Mouse (Mus musculus): ENCODE measurements around the gene Marveld1. TPM values are rescaled to one million over a fixed set of nuclear protein-coding genes. Genes with fewer than 3 reads are reported as not detected.

The Marveld1 gene
- polyA plus RNA-seq (2016; fragmentation: Nextera tagmentation; extraction: Ambion mirVana): 4.2 and 4.8 TPM in 2 replicates

DNA sequence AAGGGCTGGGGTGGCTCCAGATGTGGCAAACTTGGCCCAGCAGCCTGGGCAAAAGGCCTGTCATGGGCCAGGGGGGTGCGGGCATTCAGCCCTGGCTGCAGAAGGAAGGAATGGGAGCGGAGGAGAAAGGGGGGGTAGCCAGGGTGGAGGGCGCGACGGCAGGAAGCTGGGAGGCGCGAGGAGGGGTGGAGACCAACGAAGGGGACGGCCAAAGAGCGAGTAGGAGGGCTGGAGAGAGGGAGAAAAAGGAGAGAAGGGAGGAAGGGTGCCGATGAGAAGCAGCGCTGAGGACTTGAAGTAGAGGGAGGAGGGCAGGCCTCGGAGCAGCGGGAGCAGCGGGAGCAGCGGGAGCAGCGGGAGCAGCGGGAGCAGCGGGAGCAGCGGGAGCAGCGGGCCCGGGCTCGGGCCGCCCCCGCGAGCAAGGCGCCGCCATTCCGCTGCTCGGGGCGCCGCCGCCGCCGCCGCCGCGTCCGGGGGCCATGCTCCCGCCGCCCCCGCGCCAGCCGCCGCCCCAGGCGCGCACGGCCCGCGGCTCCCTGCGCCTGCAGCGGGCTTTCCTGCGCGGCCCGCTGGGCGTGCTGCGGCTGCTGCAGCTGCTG is at the start of gene Marveld1:
Gene Marveld1, plus strand, starts transcription at position 231 of the 599 bp plus-strand sequence.
- peak; percentile 53; the same call in 1 of the 2 replicates for ATAC-seq (ENCODE audit: low FRiP score, low read depth)
- Histone ChIP-seq H3K9ac (replicated peaks) (peak within 1 kb of the TSS; percentile 69), H3K27me3 (peaks cover 46% of the 10 kb centered on the region), H3K4me1 (peaks cover 13% of the 10 kb centered on the region; the same call in 1 of the 2 replicates), H3K9me3 (no peaks in the 10 kb centered on the region), H3K4me2 (replicated peaks) (peak within 1 kb of the TSS; percentile 65), H3K36me3 (no peaks in the 10 kb centered on the region), H3K4me3 (peak within 1 kb of the TSS; percentile 56), H3K27ac (replicated peaks) (no peak within 1 kb of the TSS)
- 1% methylated on average over 19 of the region's 57 CpGs for WGBS

- H3K27me3 ChIP-seq: no peaks in the 10 kb centered on the region
- H3K9me3 ChIP-seq: no peaks in the 10 kb centered on the region
- H3K4me2 ChIP-seq (replicated peaks): no peak overlapping the region
- H3K36me3 ChIP-seq: peaks cover 41% of the 10 kb centered on the region
- no peak for ATAC-seq (ENCODE audit: low FRiP score, low read depth)
- H3K4me1 ChIP-seq: no peaks in the 10 kb centered on the region
- no peak overlapping the region for H3K9ac ChIP-seq (replicated peaks)
- 95% methylated on average over 3 of the region's 3 CpGs for WGBS
- no peak overlapping the region for H3K4me3 ChIP-seq
- no peak overlapping the region for H3K27ac ChIP-seq (replicated peaks)
Measured at GRCm38 (mm10) chr19:42099406-42099805, 47.8 kb upstream of the Marveld1 start.

DNA sequence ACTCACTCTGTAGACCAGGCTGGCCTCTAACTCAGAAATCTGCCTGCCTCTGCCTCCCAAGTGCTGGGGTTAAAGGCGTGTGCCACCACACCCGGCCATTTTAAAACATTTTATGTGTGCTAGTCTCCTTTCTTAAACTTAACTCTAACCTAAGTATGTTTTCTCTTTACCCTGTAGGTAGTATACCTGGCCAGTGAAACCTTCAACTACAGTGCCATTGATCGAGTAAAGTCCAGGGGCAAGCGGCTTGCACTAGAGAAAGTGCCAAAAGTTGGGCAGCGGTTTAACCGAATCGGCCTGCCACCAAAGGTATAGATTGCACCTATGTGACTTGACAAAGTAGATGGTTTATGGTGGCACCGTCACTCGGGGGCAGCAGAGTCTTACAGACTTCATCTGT is 42.5 kb upstream of the Marveld1 start:
- H3K9ac ChIP-seq (replicated peaks): no peak overlapping the region
- no peak for ATAC-seq (ENCODE audit: low FRiP score, low read depth)
- no peak overlapping the region for H3K27ac ChIP-seq (replicated peaks)
- H3K4me1 ChIP-seq: no peaks in the 10 kb centered on the region
- no peak overlapping the region for H3K4me3 ChIP-seq
- H3K27me3 ChIP-seq: no peaks in the 10 kb centered on the region
- no peaks in the 10 kb centered on the region for H3K9me3 ChIP-seq
- 93% methylated on average over 9 of the region's 9 CpGs for WGBS
- peaks cover 64% of the 10 kb centered on the region for H3K36me3 ChIP-seq
- H3K4me2 ChIP-seq (replicated peaks): no peak overlapping the region

DNA sequence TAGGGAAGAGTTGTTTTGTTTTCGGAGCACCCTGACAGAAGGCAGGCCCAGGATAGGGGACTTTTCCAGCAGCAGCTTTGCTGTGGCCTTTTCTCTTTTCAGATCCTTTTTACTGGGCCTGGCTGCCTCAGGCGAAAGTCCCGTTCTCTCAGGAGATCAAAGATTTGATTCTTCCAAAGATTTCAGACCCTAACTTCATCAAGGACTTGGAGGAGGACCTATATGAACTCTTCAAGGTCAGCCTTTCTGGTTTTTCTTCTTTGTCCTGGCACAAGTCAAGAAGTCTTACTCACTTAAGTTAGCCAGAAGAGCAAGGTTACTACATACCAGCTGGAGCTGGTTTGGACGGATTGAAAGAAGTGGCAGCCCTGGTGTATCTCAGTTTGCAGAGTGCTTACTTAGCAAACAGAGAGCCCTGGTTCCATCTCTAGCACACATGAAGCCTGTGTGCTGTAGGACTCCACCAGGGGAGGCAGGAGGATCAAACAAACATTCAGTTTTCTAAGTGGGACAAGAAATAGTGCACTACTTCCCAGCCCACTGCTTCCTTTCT is 31.3 kb upstream of the Marveld1 start:
- no peak overlapping the region for H3K4me3 ChIP-seq
- WGBS: 91% methylated on average over 4 of the region's 4 CpGs
- no peak for ATAC-seq (ENCODE audit: low FRiP score, low read depth)
- H3K27ac ChIP-seq (replicated peaks): no peak overlapping the region
- no peaks in the 10 kb centered on the region for H3K4me1 ChIP-seq
- no peak overlapping the region for H3K9ac ChIP-seq (replicated peaks)
- no peaks in the 10 kb centered on the region for H3K9me3 ChIP-seq
- H3K27me3 ChIP-seq: no peaks in the 10 kb centered on the region
- no peak overlapping the region for H3K4me2 ChIP-seq (replicated peaks)
- H3K36me3 ChIP-seq: peaks cover 73% of the 10 kb centered on the region

DNA sequence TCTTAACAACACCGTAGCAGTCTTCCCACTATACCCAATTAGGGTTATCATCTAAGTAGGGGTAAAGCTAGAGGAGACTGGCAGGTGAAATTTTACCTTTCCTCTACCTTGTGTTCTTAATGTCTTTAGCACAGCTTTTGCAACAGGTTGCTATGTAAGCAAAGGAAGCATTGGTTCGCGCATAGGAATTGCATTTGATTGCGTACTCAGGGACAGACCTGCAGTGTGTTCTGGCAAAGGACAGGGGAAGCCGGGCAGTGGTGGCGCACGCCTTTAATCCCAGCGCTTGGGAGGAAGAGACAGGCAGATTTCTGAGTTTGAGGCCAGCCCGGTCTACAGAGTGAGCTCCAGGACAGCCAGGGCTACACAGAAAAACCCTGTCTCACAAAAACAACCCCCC is 29.1 kb upstream of the Marveld1 start:
- no peak overlapping the region for H3K9ac ChIP-seq (replicated peaks)
- ATAC-seq (ENCODE audit: low FRiP score, low read depth): no peak
- H3K36me3 ChIP-seq: peaks cover 84% of the 10 kb centered on the region
- WGBS: 96% methylated on average over 9 of the region's 9 CpGs
- no peak overlapping the region for H3K4me2 ChIP-seq (replicated peaks)
- H3K4me3 ChIP-seq: no peak overlapping the region
- H3K27me3 ChIP-seq: no peaks in the 10 kb centered on the region
- H3K4me1 ChIP-seq: no peaks in the 10 kb centered on the region
- H3K9me3 ChIP-seq: no peaks in the 10 kb centered on the region
- no peak overlapping the region for H3K27ac ChIP-seq (replicated peaks)

DNA sequence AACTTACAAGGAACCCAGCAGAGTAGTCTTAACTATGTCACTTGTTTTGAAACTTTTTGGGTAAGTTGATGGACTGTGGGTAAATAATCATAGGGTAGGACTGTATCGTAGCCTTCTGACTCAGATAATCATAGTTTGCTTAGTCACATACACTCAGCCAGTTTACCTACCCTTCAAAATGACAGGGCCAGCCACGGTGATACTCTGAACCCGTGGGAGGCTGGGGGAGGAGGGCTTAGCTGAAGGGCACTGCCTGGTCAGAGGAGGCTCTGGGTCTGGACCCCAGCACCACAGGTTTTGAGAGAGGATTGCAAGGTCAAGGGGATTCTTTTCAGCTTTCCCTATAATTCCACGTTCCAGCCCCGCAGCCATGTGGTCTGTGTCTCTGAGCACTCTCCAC is 28.6 kb upstream of the Marveld1 start:
- no peak overlapping the region for H3K4me3 ChIP-seq
- H3K9me3 ChIP-seq: no peaks in the 10 kb centered on the region
- no peak for ATAC-seq (ENCODE audit: low FRiP score, low read depth)
- no peaks in the 10 kb centered on the region for H3K27me3 ChIP-seq
- no peak overlapping the region for H3K9ac ChIP-seq (replicated peaks)
- WGBS: 90% methylated on average over 5 of the region's 5 CpGs
- no peak overlapping the region for H3K4me2 ChIP-seq (replicated peaks)
- H3K4me1 ChIP-seq: no peaks in the 10 kb centered on the region
- H3K36me3 ChIP-seq: peaks cover 79% of the 10 kb centered on the region
- H3K27ac ChIP-seq (replicated peaks): no peak overlapping the region

DNA sequence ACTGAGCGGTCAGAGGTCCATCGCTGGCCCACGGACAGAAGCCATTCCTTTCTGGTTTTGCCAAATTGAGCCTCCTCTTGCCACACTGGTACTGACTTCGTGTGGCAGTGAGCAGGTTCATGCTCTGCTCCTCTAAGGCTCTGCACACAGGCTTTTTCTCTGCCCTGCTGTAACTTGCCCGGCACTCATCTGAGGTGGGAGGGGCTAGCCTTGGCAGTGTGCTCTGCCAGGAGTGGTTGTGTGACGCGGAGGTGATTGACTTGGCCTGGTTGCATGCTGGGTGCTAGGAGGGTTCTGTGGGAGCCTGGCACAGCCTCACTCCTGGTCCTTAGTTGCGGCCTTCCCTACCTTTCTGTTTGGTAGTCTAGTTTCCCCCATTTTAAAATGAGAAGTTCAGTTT is 26.7 kb upstream of the Marveld1 start:
- no peaks in the 10 kb centered on the region for H3K27me3 ChIP-seq
- no peak overlapping the region for H3K4me2 ChIP-seq (replicated peaks)
- H3K27ac ChIP-seq (replicated peaks): no peak overlapping the region
- ATAC-seq (ENCODE audit: low FRiP score, low read depth): no peak
- no peaks in the 10 kb centered on the region for H3K4me1 ChIP-seq
- H3K36me3 ChIP-seq: peaks cover 64% of the 10 kb centered on the region
- no peak overlapping the region for H3K4me3 ChIP-seq
- H3K9ac ChIP-seq (replicated peaks): no peak overlapping the region
- no peaks in the 10 kb centered on the region for H3K9me3 ChIP-seq
- 93% methylated on average over 8 of the region's 8 CpGs for WGBS

- Histone ChIP-seq H3K36me3 (peaks cover 26% of the 10 kb centered on the region), H3K27ac (replicated peaks) (no peak overlapping the region), H3K9ac (replicated peaks) (no peak overlapping the region), H3K9me3 (no peaks in the 10 kb centered on the region), H3K4me3 (no peak overlapping the region), H3K27me3 (peaks cover 18% of the 10 kb centered on the region; the same call in 1 of the 2 replicates), H3K4me2 (replicated peaks) (no peak overlapping the region), H3K4me1 (peaks cover 15% of the 10 kb centered on the region)
- WGBS: 85% methylated on average over 13 of the region's 13 CpGs
- ATAC-seq (ENCODE audit: low FRiP score, low read depth): no peak
Measured at GRCm38 (mm10) chr19:42124684-42125083, 22.5 kb upstream of the Marveld1 start.

DNA sequence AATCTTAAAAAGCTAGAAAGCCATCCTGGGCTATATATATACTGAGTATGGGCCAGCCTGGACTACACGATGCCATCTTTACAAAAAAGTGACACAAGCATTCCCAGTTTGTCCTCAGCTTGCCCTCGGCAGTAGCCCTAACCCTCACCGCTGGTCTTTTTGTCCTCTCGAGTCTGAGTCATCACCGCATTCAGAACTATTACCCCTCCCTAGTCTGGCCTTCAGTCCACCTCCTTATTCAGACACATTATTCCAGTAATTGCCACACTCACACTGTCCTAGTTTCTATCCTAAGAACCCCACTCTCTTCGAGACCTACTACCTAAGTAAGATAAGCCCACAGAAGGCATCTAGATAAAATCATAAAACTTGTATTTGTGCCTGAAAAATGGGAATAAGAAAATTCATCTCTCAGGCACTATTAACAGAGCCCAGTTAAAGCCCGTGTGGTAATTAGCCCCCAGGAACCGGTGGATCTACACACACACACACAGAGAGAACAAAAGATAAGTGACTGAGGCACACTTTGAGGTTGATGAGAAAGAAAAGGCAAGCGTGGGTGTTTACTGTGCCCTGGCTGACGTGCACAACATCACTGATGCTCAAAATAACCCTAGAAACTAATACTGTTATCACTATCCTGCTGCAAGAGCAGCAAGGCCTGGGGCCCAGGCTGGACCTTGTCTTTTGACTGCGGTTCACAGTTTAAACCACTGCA is 21.5 kb upstream of the Marveld1 start:
- H3K4me1 ChIP-seq: peaks cover 21% of the 10 kb centered on the region
- H3K9ac ChIP-seq (replicated peaks): no peak overlapping the region
- H3K9me3 ChIP-seq: no peaks in the 10 kb centered on the region
- no peak overlapping the region for H3K4me2 ChIP-seq (replicated peaks)
- peaks cover 27% of the 10 kb centered on the region; the same call in 1 of the 2 replicates for H3K27me3 ChIP-seq
- WGBS: 83% methylated on average over 11 of the region's 11 CpGs
- no peak overlapping the region for H3K27ac ChIP-seq (replicated peaks)
- ATAC-seq (ENCODE audit: low FRiP score, low read depth): no peak
- peaks cover 17% of the 10 kb centered on the region for H3K36me3 ChIP-seq
- no peak overlapping the region for H3K4me3 ChIP-seq

DNA sequence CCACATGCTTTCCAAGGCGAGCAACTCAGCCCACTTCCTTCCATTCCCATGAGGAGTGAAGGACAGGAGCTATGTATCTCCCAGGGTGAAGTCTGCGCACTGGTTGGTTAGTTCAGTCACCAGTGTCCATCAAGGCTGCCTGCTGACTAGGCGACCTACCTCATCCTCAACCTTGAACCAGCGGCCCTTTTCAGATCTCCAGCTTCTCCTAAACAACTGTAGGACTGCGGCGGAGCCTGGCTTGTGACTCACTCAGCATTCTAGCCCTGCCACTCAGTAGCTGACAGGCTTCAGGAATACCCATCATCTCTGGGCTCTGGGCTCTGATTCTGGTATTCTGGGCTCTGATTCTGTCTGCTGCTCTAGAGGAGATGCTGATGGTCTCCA is 21.0 kb upstream of the Marveld1 start:
- Histone ChIP-seq H3K4me3 (no peak overlapping the region), H3K36me3 (peaks cover 11% of the 10 kb centered on the region), H3K27me3 (peaks cover 30% of the 10 kb centered on the region), H3K4me2 (replicated peaks) (no peak overlapping the region), H3K27ac (replicated peaks) (no peak overlapping the region), H3K9me3 (no peaks in the 10 kb centered on the region), H3K4me1 (peaks cover 24% of the 10 kb centered on the region), H3K9ac (replicated peaks) (no peak overlapping the region)
- no peak for ATAC-seq (ENCODE audit: low FRiP score, low read depth)
- 92% methylated on average over 6 of the region's 6 CpGs for WGBS

DNA sequence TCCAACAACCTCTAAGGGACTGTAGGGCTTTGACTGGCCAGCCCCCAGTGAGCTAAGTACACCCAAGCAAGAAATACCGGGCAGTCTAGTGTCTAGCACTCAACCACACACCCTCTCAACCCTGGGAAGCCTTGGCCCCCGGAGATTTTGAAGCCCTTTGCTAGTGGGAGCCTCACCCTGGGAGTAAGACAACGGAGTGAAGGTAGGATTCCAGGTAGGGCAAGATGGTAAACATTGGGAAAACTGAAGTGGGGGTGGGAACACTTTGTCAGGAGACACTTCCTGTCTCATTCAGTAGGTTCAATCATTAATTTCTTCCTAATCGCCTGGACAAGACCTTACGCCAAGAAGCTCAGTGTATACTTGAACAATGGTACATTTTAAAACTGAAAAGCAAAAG is 20.2 kb upstream of the Marveld1 start:
- H3K27me3 ChIP-seq: peaks cover 32% of the 10 kb centered on the region
- no peak overlapping the region for H3K9ac ChIP-seq (replicated peaks)
- no peak overlapping the region for H3K4me3 ChIP-seq
- no peak overlapping the region for H3K27ac ChIP-seq (replicated peaks)
- peaks cover 5% of the 10 kb centered on the region; the same call in 1 of the 2 replicates for H3K36me3 ChIP-seq
- 91% methylated on average over 5 of the region's 5 CpGs for WGBS
- H3K4me1 ChIP-seq: peaks cover 25% of the 10 kb centered on the region
- H3K9me3 ChIP-seq: no peaks in the 10 kb centered on the region
- no peak overlapping the region for H3K4me2 ChIP-seq (replicated peaks)
- no peak for ATAC-seq (ENCODE audit: low FRiP score, low read depth)

- H3K27ac ChIP-seq (replicated peaks): no peak overlapping the region
- peaks cover 32% of the 10 kb centered on the region for H3K27me3 ChIP-seq
- H3K9me3 ChIP-seq: no peaks in the 10 kb centered on the region
- no peaks in the 10 kb centered on the region; the same call in 1 of the 2 replicates for H3K36me3 ChIP-seq
- peak overlapping the region; percentile 61 for H3K4me3 ChIP-seq
- peak overlapping the region; percentile 97 for H3K4me2 ChIP-seq (replicated peaks)
- no peak for ATAC-seq (ENCODE audit: low FRiP score, low read depth)
- H3K4me1 ChIP-seq: peaks cover 25% of the 10 kb centered on the region
- WGBS: 4% methylated on average over 23 of the region's 23 CpGs
- peak overlapping the region; percentile 73 for H3K9ac ChIP-seq (replicated peaks)
Measured at GRCm38 (mm10) chr19:42128052-42128740, 19.0 kb upstream of the Marveld1 start.
